Mouse (Mus musculus) layer of hippocampus, postnatal 25 days (tissue): ENCODE results near the gene Pdcl3. TPM values are rescaled to one million over a fixed set of nuclear protein-coding genes. Genes with fewer than 3 reads are reported as not detected.
"Not testable (repeated sequence)": the region's sequence is repeated elsewhere in the genome, so short reads cannot be mapped to it uniquely, and the experiment has no call there.

ENCODE experiments used
- DNase-seq, 2 experiments: peaks; one replicate each; pipeline ENCODE4 v3.0.0; 2022; ENCODE audit warnings: mixed read lengths in 2 of 2, low spot score in 1 of 2; ENCODE audit errors: extremely low spot score in 1 of 2
- total RNA-seq, 2 experiments: library from RNA; stranded (reverse); gene quantifications; 2 replicates each; pipeline ENCODE4 v1.2.3; 2021

The Pdcl3 gene
- total RNA-seq, 2 experiments from 2014 or later: 36.3 to 36.6 TPM

GRCm38 (mm10) chr1:39017871-39018270 lies 32.5 kb downstream of the Pdcl3 start:
- no peak for DNase-seq

GRCm38 (mm10) chr1:39025142-39025541 lies 39.7 kb downstream of the Pdcl3 start:
- DNase-seq: no peak

GRCm38 (mm10) chr1:39025840-39026239 lies 40.4 kb downstream of the Pdcl3 start:
- DNase-seq: no peak

GRCm38 (mm10) chr1:39029176-39029575 lies 43.8 kb downstream of the Pdcl3 start:
- DNase-seq: no peak

- DNase-seq: no peak
These were observed 44.7 kb downstream of the Pdcl3 start for GRCm38 (mm10) chr1:39030108-39030507.

GRCm38 (mm10) chr1:39035817-39036216 lies 50.4 kb downstream of the Pdcl3 start:
- no peak for DNase-seq

- DNase-seq: no peak
These were observed 56.8 kb downstream of the Pdcl3 start for GRCm38 (mm10) chr1:39042188-39042587.

- DNase-seq: not testable (repeated sequence)
These were observed 59.0 kb downstream of the Pdcl3 start for GRCm38 (mm10) chr1:39044442-39044841.

GRCm38 (mm10) chr1:39046689-39047088 lies 61.3 kb downstream of the Pdcl3 start:
- no peak for DNase-seq

Other genes starting within 250 kb of the Pdcl3 start
- 100 to 1,000 TPM; 104 to 107 TPM for gene Lonrf2, start 148.9 kb upstream of the Pdcl3 start, total RNA-seq
- 10 to 100 TPM; 53.7 to 55.4 TPM for gene Chst10, start 87.4 kb upstream of the Pdcl3 start, total RNA-seq
- not detected for gene Nms, start 46.5 kb upstream of the Pdcl3 start, total RNA-seq
- 10 to 100 TPM; 28.0 to 30.4 TPM for gene Npas2, start 208.1 kb downstream of the Pdcl3 start, total RNA-seq